Mouse (Mus musculus) layer of hippocampus, adult 2 months (tissue): ENCODE measurements around the gene Gon4l. TPM values are rescaled to one million over a fixed set of nuclear protein-coding genes. Genes with fewer than 3 reads are reported as not detected.
"Not testable (repeated sequence)": the region's sequence is repeated elsewhere in the genome, so short reads cannot be mapped to it uniquely, and the experiment has no call there.

Experiments used
- DNase-seq, 2 experiments: peaks; one replicate each; pipeline ENCODE4 v3.0.0; 2022; ENCODE audit warnings: low spot score in 2 of 2
- H3K27ac ChIP-seq: fragments of 200-600 bp; 2 replicates; pipeline ENCODE4 v1.8.1; 2022
- H3K4me3 ChIP-seq: fragments of 200-600 bp; 2 replicates; pipeline ENCODE4 v1.8.1; 2022; ENCODE audit warnings: mild to moderate bottlenecking
- CTCF ChIP-seq: fragments of 200-600 bp; conservative IDR thresholded peaks from 2 replicates; pipeline ENCODE4 v1.8.1; 2022; ENCODE audit warnings: antibody characterized with exemption, mild to moderate bottlenecking, moderate library complexity
- long read RNA-seq, 2 experiments: library from polyadenylated mRNA; stranded (forward); transcript quantifications; one replicate each; pipeline ENCODE4 v2.0.0; 2021; ENCODE audit warnings: borderline mapping rate in 2 of 2
- total RNA-seq, 2 experiments: library from RNA; stranded (reverse); gene quantifications; 2 replicates each; pipeline ENCODE4 v1.2.3; 2021

Gon4l gene
- 10 to 100 TPM; 45.0 to 49.7 TPM for total RNA-seq
- long read RNA-seq, experiment 1, partial matches to known transcripts: 4 of 11 reads
- long read RNA-seq, experiment 1, other reads (novel, unspliced or antisense): 7 of 11 reads
- long read RNA-seq, experiment 2, partial matches to known transcripts: 11 of 21 reads
- long read RNA-seq, experiment 2, other reads (novel, unspliced or antisense): 10 of 21 reads

DNA sequence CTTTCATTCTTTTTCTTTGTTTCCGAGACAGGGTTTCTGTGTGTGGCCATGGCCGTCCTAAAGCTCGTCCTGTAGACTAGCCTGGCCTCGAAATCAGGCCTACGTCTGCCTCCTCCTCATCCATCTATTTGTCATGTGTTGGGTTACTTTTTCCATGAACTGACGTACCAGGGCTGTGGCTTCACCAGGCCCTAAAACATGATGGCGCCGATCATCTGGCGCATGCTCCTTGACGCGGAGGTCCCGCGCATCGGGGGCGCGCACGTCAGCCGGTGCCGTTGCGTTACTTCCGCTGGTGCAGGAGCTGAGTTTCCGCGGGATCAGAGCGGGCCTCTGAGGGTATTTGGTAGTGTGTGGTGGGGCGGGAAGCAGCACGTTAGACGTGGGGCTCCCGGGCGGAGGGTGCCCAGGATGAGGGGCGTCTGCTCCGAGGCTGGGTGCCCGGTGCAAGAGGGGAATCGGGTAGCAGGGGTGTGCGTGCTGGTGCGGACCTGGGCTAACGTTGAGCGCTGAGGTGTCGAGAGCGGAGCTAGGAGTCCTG lies at the start of gene Gon4l:
Gene Gon4l (plus strand): TSS at position 281 of the 541 bp plus-strand sequence.
- peak within 1 kb of the TSS; percentile 51 for H3K4me3 ChIP-seq
- peak in 1 of 2 experiments; percentile 25 for DNase-seq

DNA sequence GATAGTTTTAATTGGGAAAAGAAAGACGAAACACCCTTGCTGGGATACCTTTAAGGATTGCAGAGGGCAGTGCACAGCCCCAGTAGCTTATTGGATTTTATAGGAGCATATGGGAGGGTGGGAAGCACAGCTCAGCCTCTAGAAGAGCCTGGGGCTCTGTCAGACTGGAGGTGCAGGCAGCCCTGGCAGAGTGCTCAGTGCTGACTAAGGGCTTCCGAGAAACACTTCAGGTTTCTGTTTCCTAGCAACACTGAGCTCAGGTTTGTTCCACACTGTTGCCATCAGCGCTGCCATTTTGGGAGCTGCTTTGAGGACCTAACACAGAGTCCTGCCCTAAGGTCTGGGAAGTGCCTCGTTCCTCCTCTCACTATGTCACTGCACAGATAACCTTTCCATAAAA lies 48.7 kb upstream of the Gon4l start:
- H3K27ac ChIP-seq, H3K4me3 ChIP-seq, DNase-seq: not testable (repeated sequence)

More for the DNA sequence above, at the start of gene Gon4l:
- peak within 1 kb of the TSS; percentile 75 for H3K27ac ChIP-seq

DNA sequence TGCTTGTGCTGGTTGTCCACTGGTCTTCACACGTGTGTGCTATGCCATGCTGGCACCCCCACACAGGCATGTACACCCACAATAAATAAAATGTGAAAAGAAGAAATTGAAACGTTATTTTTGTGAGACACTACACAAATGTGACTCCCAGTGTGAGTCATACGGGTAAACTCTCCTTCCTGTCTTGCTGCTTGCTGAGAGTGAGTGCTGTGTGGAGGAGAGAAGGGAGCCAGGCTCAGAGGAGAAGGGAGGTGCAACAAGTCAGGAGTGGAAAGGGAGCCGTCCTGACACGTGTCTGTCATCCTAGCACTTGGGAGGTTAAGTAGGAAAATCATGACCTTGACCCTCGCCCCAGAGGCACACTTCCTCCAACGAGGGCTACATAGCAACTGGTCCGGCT lies 48.2 kb upstream of the Gon4l start:
- not testable (repeated sequence) for H3K4me3 ChIP-seq, H3K27ac ChIP-seq, DNase-seq

DNA sequence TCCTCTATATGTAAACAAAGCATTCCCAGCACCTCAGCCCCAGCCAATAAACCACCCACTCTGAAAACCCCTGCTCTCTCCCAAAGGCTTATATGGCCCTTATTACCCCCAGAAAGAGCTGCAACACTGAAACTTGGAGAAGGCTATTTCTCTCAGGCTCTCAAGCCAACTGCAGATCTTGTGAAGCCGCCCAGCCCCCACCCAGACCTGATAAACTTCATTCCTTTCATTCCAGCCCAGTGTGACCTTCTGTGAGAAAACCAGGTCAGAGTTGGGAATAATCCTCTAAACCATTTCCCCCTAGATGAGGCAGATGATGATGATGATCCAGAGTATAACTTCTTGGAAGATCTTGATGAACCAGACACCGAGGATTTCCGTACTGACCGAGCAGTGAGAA lies 47.0 kb upstream of the Gon4l start:
- H3K4me3 ChIP-seq, DNase-seq, H3K27ac ChIP-seq: not testable (repeated sequence)

DNA sequence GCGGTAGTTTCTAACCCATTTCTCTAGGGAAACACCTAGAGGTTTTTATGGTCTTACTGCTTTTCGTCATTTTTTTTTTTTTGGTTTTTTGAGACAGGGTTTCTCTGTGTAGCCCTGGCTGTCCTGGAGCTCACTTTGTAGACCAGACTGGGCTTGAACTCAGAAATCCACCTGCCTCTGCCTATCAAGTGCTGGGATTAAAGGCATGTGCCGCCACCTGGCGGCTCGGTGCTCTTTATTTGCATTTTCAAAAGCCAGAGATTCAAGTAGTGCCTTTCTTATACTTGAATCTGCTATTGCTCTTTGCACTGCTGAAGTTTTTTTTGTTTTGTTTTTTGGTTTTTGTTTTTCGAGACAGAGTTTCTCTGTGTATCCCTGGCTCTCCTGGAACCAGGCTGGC lies 37.5 kb upstream of the Gon4l start:
- not testable (repeated sequence) for H3K4me3 ChIP-seq, DNase-seq, H3K27ac ChIP-seq

DNA sequence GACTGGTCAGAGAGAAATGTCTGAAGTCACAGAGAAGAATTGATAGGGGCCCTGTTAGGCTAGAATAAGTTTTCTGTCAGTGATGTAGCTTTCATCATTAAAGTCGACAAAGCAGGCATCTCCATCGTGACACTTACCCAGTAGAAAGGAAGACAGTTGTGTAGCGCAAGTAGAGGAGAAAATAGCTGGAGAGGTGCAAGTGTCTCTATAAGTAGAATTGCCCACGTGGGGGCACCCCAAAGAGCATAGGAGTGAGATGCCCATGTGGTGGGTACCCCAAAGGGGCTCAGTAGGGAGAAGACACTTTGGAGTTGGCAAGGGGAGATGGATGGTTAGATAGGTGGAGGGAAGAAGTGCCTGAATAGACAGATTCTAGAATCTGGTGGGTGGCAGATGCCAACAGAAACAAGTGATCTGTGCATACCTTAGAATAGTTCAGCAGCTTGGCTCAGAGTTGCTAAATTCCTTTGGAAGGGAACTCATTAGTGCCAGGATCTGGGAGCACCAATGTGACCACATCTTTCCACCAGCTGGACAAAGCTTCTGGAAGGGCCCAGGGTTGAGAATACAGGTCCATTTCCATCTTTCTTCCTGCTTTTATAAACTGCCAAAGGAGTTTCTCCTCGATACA lies 31.0 kb upstream of the Gon4l start:
- no peak for DNase-seq
- no peak overlapping the region for H3K4me3 ChIP-seq
- TF ChIP-seq CTCF: no peak
- no peak overlapping the region for H3K27ac ChIP-seq

DNA sequence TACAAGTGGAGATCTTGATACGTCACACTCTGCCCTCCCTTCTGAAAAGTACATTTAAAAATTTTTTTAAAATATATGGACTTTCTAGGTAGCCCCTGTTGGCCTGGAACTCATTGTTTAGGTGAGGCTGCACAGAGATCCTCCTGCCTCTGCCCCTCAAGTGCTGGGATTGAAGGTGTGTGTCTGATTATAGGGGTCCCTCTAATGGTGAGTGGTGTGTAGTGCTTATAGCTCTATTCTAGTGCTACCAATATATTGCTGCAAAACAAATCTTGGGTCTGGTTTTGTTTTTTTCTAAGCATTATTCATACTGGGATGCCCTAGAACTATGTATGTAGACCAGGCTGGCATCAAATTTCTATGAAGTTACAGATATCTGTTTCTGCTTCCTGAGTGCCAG lies 9.3 kb upstream of the Gon4l start:
- TF ChIP-seq CTCF: peak; percentile 68
- no peak overlapping the region for H3K4me3 ChIP-seq
- DNase-seq: no peak

DNA sequence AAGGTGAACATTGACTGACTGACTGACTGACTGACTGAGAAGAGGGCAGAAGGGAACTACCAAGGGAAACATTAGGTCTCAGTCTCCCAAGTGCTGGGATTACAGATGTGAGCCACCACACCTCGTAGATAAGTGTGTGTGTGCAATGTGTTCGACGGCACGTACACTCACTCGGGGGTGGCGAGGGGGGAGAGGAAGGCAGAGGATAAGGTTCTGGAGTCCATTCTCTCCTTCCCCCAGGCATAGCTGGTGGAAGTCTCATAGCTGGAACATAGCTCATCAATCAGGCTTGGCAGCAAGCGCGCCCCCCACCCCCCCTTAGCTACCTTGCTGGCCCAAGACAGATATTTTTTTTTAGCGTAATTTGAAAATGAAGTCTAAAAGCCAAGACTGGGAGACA lies 7.8 kb upstream of the Gon4l start:
- no peak for TF ChIP-seq CTCF
- no peak overlapping the region for H3K4me3 ChIP-seq
- DNase-seq: no peak
- H3K27ac ChIP-seq: no peak overlapping the region

More for the DNA sequence above, 9.3 kb upstream of the Gon4l start:
- H3K27ac ChIP-seq: no peak overlapping the region

DNA sequence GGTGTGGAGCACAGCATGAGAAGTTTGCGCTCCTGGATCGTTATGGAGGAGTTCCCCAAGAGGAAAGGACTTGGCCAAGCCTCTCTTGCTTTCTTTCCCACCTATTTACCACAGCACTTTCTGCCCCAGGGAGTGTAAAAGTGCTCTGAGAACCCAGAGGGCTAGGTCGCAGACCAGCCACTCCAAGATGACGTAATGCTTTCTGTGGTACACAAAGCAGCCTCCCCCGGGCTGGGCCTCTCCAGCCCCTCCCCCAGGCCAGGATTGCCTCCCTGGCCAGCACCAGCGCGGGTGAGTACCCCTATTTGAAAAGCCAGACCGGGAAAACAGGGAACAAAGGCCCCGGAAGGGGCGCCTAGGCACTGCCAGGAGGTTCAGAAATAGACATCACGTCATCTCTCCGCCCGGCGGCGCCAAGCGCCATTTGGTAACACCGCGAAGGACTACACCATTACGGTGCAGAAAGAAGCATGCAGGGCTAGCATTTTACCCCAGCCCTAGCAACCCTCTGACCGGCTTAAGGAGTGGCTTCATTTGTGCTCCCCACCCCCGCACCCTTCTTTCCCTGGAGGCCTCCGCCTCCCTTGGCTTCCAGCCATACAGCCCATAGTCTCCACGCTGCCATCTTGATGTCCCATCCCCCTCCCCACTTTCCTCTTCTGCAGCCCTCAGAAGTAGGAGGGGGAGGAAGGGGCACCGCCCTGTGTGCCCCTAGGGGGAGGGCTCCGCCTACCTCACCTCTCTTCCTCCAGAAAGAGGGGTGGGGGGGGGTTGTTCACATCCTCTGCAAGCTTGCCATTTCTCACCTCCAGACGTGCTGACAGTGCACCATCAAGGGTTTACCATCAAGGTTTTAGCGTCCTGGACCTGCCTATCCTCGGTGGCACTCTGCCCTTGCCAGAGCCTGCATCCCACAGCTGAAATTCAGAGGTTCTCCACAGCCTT lies 3.6 kb upstream of the Gon4l start:
- H3K4me3 ChIP-seq: peak overlapping the region; percentile 63
- peak overlapping the region; percentile 94 for H3K27ac ChIP-seq
- peak; percentile 77 to 81 for DNase-seq

DNA sequence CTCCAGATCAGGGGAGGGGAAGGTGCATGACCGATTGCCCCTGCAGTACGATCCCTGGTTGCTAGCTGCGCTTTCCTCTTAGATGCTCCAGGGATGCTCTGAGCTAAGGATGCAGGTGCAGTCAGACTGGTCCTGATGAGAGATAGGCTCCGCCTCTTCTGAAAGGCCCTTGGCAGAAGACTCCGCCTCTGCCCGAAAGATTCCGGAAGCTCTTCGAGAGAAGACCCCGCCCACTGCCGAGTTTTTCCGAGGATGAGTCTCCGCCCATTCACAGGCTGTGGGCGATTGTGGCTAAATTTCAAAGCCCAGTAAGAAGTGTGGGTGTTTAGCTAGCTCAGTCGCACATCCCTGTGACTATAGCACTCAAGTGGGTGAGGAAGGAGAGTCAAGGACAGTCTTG lies 2.6 kb upstream of the Gon4l start:
- peak overlapping the region; percentile 40; the same call in 1 of the 2 replicates for H3K4me3 ChIP-seq
- peak; percentile 63 to 81 for DNase-seq
- H3K27ac ChIP-seq: not testable (repeated sequence)

DNA sequence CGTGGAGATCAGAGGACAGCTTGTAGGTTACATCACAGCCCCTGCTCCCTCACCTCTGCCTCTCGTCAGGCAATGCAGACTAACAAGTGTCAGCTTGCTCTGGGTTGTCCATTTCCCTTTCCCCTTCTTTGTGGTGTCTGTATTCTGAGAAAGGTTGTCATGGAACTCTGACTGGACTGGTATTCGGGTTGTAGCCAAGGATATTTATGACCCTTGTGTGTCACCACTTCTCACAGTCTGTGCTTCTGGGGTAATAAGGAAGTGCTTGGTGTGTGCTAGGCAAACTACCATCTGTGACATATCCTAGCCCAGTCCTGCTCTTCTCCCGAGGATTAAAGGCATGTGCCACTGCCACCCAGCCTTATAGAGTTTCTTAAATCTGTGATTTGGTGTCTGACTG lies 14.1 kb downstream of the Gon4l start:
- Histone ChIP-seq H3K4me3 (no peak overlapping the region), H3K27ac (no peak overlapping the region)
- no peak for DNase-seq
- no peak for TF ChIP-seq CTCF

DNA sequence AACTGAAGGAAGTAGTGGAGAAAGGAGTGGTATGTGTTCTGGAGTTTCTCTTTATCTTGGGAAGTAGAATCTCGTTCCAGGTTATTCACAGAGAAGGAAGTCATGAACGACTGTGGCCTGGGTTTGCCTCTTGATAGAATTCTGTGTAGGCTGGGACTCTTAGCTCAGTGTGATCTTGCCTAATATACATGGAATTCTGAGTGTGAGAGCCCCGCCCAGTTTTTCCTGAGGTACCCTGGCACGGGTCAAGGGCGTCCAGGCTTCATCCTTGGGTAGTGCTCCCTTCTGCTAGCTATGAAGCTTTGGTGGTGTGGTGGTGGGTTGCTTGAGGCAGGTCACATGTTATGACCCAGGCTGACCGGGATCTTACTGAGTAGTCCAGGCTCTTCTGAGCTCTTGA lies 20.8 kb downstream of the Gon4l start:
- Histone ChIP-seq H3K27ac (no peak overlapping the region), H3K4me3 (no peak overlapping the region)
- DNase-seq: no peak
- no peak for TF ChIP-seq CTCF

DNA sequence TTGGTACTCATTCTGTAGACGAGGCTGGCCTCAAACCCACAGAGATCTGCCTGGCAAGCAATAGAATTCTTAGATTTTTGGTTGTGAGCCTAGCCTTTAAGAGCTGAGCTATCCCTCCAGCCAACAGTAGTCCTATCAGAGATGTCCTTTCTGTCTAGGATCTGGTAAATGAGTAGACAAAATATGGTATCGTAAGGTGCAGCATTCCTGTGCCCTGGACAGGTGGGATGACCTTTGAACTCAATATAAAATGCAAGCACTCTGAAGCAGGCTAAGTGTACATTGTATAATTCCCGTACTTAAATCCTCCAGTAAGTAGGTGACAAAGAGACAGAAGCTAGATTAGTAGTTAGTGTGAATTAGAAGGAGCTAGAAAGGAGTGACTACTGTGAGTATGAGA lies 27.1 kb downstream of the Gon4l start:
- Histone ChIP-seq H3K27ac (no peak overlapping the region), H3K4me3 (no peak overlapping the region)
- DNase-seq: no peak
- no peak for TF ChIP-seq CTCF

DNA sequence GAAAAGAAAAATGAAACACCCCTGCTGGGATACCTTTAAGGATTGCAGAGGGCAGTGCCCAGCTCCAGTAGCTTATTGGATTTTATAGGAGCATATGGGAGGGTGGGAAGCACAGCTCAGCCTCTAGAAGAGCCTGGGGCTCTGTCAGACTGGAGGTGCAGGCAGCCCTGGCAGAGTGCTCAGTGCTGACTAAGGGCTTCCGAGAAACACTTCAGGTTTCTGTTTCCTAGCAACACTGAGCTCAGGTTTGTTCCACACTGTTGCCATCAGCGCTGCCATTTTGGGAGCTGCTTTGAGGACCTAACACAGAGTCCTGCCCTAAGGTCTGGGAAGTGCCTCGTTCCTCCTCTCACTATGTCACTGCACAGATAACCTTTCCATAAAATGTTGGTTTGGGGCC lies 31.7 kb downstream of the Gon4l start:
- not testable (repeated sequence) for H3K27ac ChIP-seq, DNase-seq, H3K4me3 ChIP-seq

DNA sequence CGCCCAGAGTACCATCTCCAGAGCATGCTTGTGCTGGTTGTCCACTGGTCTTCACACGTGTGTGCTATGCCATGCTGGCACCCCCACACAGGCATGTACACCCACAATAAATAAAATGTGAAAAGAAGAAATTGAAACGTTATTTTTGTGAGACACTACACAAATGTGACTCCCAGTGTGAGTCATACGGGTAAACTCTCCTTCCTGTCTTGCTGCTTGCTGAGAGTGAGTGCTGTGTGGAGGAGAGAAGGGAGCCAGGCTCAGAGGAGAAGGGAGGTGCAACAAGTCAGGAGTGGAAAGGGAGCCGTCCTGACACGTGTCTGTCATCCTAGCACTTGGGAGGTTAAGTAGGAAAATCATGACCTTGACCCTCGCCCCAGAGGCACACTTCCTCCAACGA lies 32.1 kb downstream of the Gon4l start:
- not testable (repeated sequence) for DNase-seq, H3K4me3 ChIP-seq, H3K27ac ChIP-seq

DNA sequence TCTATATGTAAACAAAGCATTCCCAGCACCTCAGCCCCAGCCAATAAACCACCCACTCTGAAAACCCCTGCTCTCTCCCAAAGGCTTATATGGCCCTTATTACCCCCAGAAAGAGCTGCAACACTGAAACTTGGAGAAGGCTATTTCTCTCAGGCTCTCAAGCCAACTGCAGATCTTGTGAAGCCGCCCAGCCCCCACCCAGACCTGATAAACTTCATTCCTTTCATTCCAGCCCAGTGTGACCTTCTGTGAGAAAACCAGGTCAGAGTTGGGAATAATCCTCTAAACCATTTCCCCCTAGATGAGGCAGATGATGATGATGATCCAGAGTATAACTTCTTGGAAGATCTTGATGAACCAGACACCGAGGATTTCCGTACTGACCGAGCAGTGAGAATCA lies 33.4 kb downstream of the Gon4l start:
- DNase-seq, H3K4me3 ChIP-seq, H3K27ac ChIP-seq: not testable (repeated sequence)

DNA sequence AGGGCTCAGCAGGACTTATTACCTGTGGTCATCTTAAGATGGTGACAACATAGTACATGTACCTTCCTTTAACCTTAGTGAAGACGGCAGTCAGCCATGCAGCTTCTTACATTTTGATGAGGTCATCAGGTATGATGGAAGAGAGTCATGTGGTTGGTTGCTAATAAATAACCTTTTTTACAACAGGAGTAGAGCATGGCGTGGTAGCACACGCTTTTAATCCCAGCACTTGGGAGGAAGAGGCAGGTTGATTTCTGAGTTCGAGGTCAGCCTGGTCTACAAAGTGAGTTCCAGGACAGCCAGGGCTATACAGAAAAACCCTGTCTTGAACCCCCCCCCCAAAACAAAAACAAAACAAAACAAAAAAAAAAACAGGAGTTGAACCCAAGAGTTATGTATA lies 47.5 kb downstream of the Gon4l start:
- DNase-seq, H3K4me3 ChIP-seq, H3K27ac ChIP-seq: not testable (repeated sequence)

DNA sequence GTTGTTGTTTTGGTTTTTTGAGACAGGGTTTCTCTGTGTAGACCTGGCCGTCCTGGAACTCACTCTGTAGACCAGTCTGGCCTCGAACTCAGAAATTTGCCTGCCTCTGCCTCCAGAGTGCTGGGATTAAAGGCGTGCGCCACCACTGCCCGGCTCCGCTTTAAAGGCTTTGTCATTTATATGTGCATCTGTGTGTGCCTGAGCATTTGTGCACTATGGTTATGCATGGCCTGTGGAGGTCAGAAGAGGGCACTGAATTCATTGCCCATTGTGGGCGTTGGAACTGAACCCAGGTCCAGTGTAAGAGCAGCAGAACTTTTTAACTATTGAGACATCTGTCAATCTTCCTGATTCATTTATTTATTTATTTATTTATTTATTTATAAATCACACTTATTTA lies 58.0 kb downstream of the Gon4l start:
- not testable (repeated sequence) for DNase-seq, H3K4me3 ChIP-seq, H3K27ac ChIP-seq
